Mouse (Mus musculus) Patski (cell line): Measurements from ENCODE around the gene Sf3b4. TPM values are rescaled to one million over a fixed set of nuclear protein-coding genes. Genes with fewer than 3 reads are reported as not detected.

Experiments
- ATAC-seq: fragments of 100-300 bp; one replicate; pipeline ENCODE4 v1.8.0; 2021
- CTCF ChIA-PET: fragments of 350-600 bp; sonication (Branson Sonifier 250); formaldehyde crosslinking; loops from one replicate; lab custom pipeline; 2022; ENCODE audit warnings: inconsistent platforms; lab: Charles Lee
- POLR2A ChIA-PET: fragments of 350-600 bp; sonication (Branson Sonifier 250); formaldehyde crosslinking; loops from one replicate; lab custom pipeline; 2022; ENCODE audit warnings: antibody characterized with exemption, inconsistent platforms; lab: Charles Lee
- DNase-seq: peaks from one replicate; pipeline ENCODE4 v3.0.0-alpha.2; 2011; ENCODE audit warnings: low read depth, low spot score
- H3K27me3 ChIP-seq: fragments of 371-371 bp; one replicate; pipeline ENCODE4 v1.5.1; 2021
- CTCF ChIP-seq: fragments of 100-300 bp; IDR thresholded peaks from one replicate; pipeline ENCODE4 v1.5.1; 2021
- in situ Hi-C: fragments of 300-500 bp; cut with MboI; formaldehyde crosslinking; loops from 3 replicates; pipeline ENCODE4 v1.11.1; 2018; ENCODE audit warnings: low pct_unique_long_range_greater_than_20kb, mixed read lengths
- polyA plus RNA-seq: library from polyadenylated mRNA; unstranded; gene quantifications from one replicate; pipeline ENCODE4 v1.2.3, GENCODE M21; 2021

Gene Sf3b4
- polyA plus RNA-seq: 119 TPM

DNA sequence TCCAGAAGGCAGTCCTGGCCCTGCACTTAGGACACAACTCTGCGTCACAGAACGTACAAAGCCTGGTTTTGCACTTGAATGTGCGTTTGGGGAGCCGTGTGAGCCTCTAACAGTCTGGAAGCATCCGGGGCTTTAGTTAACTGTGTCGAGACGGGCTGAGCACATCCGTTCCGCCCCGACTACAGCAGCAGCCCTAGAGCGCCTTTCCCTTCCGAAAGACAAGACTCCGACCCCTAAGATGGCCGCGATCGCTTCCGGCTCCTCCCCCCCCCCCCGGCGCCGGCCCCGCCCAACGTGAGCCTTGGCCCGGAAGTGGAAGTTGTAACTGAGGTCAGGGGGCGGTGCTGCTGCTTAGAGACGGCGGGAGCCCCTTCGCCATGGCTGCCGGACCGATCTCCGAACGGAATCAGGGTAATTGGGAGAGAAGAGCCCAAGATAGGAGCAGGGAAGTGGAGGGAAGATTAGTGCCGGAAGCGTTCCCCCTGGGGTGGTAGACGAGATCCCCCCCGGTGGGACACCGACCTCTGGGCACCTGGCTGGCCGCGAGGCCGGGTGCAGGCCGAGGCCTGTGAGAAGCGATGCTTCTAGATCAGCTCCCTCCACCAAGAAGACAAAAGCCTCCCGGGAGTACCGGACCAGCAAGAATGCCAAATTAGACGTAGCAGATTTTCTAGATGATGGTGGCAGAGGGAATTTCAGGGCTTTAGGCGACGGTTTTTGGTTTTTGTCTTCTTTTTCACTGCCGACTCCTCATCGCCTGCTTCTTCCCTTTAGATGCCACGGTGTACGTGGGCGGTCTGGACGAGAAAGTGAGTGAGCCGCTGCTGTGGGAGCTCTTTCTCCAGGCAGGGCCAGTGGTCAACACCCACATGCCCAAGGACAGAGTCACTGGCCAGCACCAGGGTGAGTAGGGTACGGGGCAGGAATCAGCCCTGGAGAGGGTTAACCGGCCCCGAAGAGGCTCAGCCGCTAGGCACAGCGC lies at the start of gene Sf3b4:
Sf3b4 (plus strand) TSS at position 136 of the 982 bp plus-strand sequence.
- DNase-seq (peak; percentile 66), ATAC-seq (peak; percentile 74)
- CTCF ChIA-PET: interaction anchor here (1.4 to 3.7 kb wide), 2 partner anchors 10 to 89 kb away, joined by 3 to 17 read pairs; partner anchors contain the start of gene Mtmr11
- H3K27me3 ChIP-seq: no peaks in the 10 kb centered on the region
- TF ChIP-seq CTCF: no peak
- in situ Hi-C loops: no loop called here
- POLR2A ChIA-PET: interaction anchor here (1.0 to 5.5 kb wide), 7 partner anchors 9 to 90 kb away, joined by 3 to 49 read pairs (median 3); partner anchors contain the start of genes Hist2h2ac, Hist2h2be, Mtmr11 and Sv2a

DNA sequence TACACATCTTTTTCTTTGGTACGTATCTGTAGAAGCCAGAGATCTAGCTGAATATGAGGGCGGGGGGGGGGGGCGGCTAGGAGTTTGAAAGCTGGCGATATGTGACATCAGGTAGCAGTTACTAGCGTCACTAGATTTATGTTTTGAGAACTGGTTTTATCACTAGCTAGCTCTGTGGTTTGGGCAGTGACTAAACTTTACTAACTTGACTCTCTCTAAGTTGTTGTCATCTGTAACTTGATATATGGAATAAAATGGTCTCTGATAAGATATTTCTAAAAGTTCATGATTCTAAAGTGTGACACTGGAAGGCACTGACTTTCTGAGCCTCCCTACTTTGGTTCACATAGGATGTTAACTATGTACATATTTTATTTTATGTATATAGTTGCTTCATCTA lies 47.9 kb upstream of the Sf3b4 start:
- ATAC-seq: no peak
- in situ Hi-C loops: no loop called here
- no peaks in the 10 kb centered on the region for H3K27me3 ChIP-seq
- TF ChIP-seq CTCF: no peak
- ChIA-PET CTCF (interaction anchor here (1.4 to 2.0 kb wide), 2 partner anchors 8 to 11 kb away, joined by 6 to 10 read pairs; no protein-coding TSS in a partner anchor), POLR2A (interaction anchor here (0.7 to 1.5 kb wide), 2 partner anchors 10 to 11 kb away, joined by 3 to 4 read pairs; no protein-coding TSS in a partner anchor)
- DNase-seq: no peak

- peak; percentile 62 for ATAC-seq
- no peaks in the 10 kb centered on the region for H3K27me3 ChIP-seq
- in situ Hi-C loops: no loop called here
- POLR2A ChIA-PET: interaction anchor here (0.6 kb wide), 1 partner anchor 8 kb away, joined by 3 read pairs; no protein-coding TSS in a partner anchor
- DNase-seq: no peak
- CTCF ChIA-PET: interaction anchor here (1.5 to 13.1 kb wide), 3 partner anchors 14 to 36 kb away, joined by 3 to 104 read pairs (median 3); no protein-coding TSS in a partner anchor
- no peak for TF ChIP-seq CTCF
These were observed 44.0 kb upstream of the Sf3b4 start for GRCm38 (mm10) chr3:96128128-96128527.

DNA sequence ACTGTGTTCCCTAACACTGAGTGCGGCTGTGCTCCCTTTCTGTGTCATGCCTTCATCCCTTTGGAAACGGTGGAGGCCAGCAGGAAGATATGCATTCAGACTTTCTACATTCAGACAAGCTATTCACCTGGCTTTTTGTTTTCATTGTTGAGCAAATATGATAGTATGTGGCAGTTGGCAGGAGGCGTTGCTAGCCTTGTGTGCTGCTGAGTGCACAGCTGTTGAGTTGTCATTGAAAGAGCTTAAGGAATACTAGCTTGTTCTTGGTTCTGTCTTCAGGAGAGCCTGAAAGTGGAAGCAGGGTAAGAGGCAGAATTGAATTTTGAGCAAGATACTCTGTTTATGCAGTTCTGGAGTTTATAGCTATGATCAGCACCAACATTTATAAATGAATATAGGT lies 39.7 kb upstream of the Sf3b4 start:
- in situ Hi-C loops: no loop called here
- ChIA-PET CTCF (interaction anchor here (0.8 to 13.1 kb wide), 10 partner anchors 9 to 75 kb away, joined by 3 to 104 read pairs (median 4); partner anchors contain the start of gene Vps45), POLR2A (no interaction called here)
- ATAC-seq (no peak), DNase-seq (no peak)
- no peak for TF ChIP-seq CTCF
- H3K27me3 ChIP-seq: no peaks in the 10 kb centered on the region

DNA sequence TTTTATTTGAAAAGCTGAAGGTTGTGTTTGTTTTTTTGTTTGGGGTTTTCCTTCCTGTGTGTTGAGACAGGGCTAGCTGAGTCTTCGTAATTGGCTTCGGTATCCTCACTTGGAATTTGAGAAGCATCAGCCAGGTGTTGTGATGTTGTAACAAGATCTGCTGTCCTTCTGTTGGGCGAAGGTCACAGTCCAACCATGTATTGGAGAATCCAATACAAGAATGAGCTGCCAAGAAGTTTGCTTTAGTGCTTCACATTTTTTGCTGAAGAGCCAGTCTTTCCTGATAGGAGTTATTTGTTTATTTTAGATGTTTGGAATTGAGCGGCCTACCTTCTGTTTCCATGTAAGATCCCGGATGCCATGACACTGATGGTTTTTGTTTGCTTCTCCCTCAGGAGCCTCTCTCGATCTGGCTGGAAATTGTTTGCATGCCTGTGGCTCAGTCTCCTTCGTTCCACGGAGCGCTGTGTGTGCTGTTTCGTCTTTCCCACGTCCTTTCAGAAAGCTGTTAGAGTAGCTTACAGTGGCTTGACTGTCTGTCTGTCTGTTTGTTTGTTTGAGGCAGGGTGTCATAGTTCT lies 38.7 kb upstream of the Sf3b4 start:
- in situ Hi-C loops: no loop called here
- CTCF ChIA-PET: interaction anchor here (0.8 to 13.1 kb wide), 13 partner anchors 8 to 86 kb away, joined by 3 to 104 read pairs (median 5); partner anchors contain the start of genes Bola1, Hist2h2ab and Otud7b

GRCm38 (mm10) chr3:96135011-96135410 lies 37.1 kb upstream of the Sf3b4 start:
- in situ Hi-C loops: no loop called here
- peak; percentile 44 for ATAC-seq
- no peak for TF ChIP-seq CTCF
- H3K27me3 ChIP-seq: no peaks in the 10 kb centered on the region
- ChIA-PET CTCF (interaction anchor here (1.0 to 13.1 kb wide), 5 partner anchors 9 to 69 kb away, joined by 3 to 104 read pairs (median 5); no protein-coding TSS in a partner anchor), POLR2A (interaction anchor here (2.1 kb wide), 1 partner anchor 31 kb away, joined by 7 read pairs; the partner anchor contains the start of gene Otud7b)
- DNase-seq: no peak

More for the DNA sequence above, 38.7 kb upstream of the Sf3b4 start:
- POLR2A ChIA-PET: interaction anchor here (0.7 to 2.1 kb wide), 4 partner anchors 10 to 40 kb away, joined by 3 to 7 read pairs (median 3); partner anchors contain the start of gene Otud7b
- ATAC-seq: peak; percentile 31
- TF ChIP-seq CTCF: no peak
- no peak for DNase-seq
- H3K27me3 ChIP-seq: no peaks in the 10 kb centered on the region

- no peaks in the 10 kb centered on the region for H3K27me3 ChIP-seq
- peak; percentile 90 for TF ChIP-seq CTCF
- ATAC-seq: no peak
- ChIA-PET POLR2A (interaction anchor here (0.6 to 0.8 kb wide), 2 partner anchors 22 to 179 kb away, joined by 3 read pairs; no protein-coding TSS in a partner anchor), CTCF (interaction anchor here (0.5 to 12.0 kb wide), 25 partner anchors 10 to 114 kb away, joined by 3 to 190 read pairs (median 5); partner anchors contain the start of genes Bola1, Hist2h2ab, Mtmr11 and Otud7b)
- DNase-seq: no peak
- in situ Hi-C loops: loop anchor here (5.0 kb wide), 2 partner anchors 61 to 181 kb away; no protein-coding TSS in a partner anchor
These were observed 24.2 kb upstream of the Sf3b4 start for GRCm38 (mm10) chr3:96147950-96148349.

DNA sequence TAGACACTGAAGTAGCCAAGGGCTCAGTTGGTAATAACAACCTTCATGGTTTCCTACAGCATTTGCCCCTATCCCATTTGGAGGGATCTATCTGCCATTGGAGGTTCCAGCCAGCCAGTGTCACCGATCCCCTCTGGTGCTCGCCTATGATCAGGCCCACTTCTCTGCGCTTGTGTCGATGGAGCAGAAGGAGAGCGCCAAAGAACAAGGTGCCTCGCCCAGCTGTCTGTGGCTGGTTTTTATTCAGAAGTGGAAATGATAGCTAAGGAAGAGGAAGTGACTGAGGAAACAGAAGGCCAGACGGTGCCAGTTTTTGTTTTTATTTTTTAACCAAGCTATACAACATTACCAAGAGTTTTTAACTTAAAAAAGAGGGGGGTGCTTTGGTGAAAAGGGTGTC lies 20.3 kb upstream of the Sf3b4 start:
- in situ Hi-C loops: no loop called here

GRCm38 (mm10) chr3:96152611-96153010 lies 19.5 kb upstream of the Sf3b4 start:
- ChIA-PET POLR2A (interaction anchor here (0.6 to 1.1 kb wide), 4 partner anchors 9 to 83 kb away, joined by 3 to 5 read pairs (median 3); partner anchors contain the start of gene Mtmr11), CTCF (interaction anchor here (0.9 to 5.2 kb wide), 6 partner anchors 8 to 86 kb away, joined by 3 to 33 read pairs (median 9); partner anchors contain the start of gene Mtmr11)
- in situ Hi-C loops: no loop called here
- DNase-seq (no peak), ATAC-seq (no peak)
- no peaks in the 10 kb centered on the region for H3K27me3 ChIP-seq
- no peak for TF ChIP-seq CTCF

More for the DNA sequence above, 20.3 kb upstream of the Sf3b4 start:
- no peak for TF ChIP-seq CTCF
- ChIA-PET CTCF (interaction anchor here (1.1 to 5.2 kb wide), 7 partner anchors 9 to 85 kb away, joined by 3 to 33 read pairs (median 8); partner anchors contain the start of gene Mtmr11), POLR2A (no interaction called here)
- H3K27me3 ChIP-seq: no peaks in the 10 kb centered on the region
- ATAC-seq (no peak), DNase-seq (no peak)
